Mouse (Mus musculus) forelimb bud, embryonic 11.5 days (tissue): ENCODE data around the gene Rgl2.
A peak's percentile ranks its signal among the peaks of the same experiment; 100 is the strongest.

ENCODE experiments used
- DNase-seq: peaks from one replicate; pipeline ENCODE4 v3.0.0-alpha.2; 2012; ENCODE audit warnings: low read depth, low spot score

Rgl2 gene

DNA sequence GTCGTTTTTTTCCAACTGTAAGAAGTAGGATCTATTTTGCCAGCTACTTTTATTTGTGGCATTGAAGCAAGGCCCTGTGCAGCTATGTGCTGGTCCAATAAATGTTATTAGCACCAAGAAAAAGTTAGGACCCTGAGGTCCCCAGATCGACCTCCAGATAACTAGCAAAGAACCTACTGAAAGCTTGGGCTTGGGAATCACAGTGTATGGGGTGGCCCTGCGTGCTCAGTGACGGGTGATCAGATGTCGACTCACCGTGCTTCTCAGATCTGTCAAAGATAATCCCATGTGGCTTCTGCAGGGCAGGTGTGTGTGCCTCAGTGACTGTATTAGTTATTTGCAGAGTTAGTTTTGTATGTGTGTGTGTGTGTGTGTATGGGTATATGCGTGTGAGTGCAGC is 8.0 kb upstream of the Rgl2 start:
- no peak for DNase-seq

DNA sequence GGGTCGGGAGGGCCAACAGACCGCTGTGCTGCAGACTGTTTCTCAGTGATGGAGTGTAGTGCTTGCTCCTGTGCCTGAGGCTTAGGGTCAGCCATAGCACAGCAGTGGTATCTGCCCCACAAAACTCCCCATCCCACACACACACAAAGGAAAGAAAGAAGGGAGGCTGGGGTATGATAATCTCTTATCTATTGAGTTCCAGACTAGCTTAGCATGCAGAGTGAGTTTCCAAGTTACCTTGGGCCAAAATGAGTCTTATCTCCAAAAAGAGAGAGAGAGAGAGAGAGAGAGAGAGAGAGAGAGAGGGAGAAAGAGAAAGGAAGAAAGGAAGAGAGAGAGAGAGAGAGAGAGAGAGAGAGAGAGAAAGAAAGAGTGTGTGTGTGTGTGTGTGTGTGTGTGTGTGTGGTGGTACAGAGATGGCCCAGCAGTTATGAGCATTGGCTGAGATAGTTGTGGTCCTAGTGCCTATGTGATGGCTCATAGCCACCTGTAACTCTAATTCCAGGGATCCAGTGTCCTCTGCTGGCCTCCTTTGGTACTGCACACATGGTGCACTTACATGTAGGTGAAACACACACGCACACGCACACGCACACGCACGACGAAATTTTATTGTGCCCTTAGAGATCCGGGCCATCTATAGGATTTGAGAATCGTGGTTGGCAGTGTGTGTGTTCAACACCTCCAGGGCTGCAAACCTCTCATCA is 4.6 kb upstream of the Rgl2 start:
- peak; percentile 61 for DNase-seq

DNA sequence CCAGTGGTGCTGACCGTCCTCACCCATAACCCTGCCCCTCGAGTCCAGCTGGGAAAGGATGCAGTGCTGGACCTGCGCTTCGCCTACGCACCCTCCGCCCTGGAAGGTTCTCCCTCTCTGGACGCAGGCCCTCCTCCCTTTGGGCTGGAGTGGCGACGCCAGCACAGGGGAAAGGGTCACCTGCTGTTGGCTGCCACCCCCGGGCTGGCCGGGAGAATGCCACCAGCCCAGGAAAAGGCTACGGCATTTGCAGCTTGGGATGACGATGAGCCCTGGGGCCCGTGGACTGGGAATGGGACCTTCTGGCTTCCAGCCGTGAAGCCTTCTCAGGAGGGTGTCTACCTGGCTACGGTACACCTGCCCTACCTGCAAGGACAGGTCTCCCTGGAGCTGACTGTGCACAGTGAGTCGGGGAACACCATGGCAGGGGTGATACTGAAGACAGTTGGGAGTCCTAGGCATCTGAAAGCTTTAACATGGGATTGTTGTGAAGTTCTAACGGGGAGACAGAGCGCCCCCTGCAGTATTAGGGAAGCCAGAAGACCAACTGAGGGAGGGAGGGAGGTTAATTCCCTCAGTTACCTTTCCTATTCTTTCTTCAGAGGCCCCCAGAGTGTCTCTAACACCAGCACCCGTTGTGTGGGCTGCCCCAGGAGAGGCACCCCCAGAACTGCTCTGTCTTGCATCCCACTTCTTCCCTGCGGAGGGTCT is 3.8 kb upstream of the Rgl2 start:
- DNase-seq: no peak

DNA sequence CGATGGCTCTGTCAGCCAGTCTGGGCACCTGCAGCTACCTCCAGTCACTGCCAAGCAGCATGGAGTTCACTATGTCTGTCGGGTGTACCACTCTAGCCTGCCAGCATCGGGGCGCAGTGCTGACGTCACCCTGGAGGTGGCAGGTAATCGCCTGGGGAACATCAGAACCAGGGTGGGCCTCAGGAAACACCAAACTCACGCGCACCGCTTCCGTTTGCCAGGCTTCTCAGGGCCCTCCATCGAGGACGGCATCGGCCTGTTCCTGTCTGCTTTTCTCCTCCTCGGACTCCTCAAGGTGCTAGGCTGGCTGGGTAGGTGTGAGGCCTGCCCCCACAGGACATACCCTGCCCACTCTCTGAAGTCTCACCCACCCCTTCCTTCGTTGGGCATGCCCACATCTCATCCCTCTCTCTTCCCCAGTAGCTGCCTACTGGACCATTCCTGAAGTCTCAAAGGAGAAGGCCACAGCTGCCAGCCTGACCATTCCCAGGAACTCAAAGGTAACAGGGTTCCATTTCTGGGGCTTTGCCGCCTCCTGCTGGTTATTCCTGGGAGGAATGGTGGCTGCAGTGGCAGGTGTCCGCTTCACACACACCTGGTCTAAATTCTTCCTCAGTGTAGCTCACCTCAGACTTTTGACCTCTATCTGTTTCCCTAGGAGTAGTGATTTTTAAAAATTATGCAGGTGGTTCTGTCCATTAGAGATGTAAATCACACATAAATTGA is 3.0 kb upstream of the Rgl2 start:
- DNase-seq: no peak

- no peak for DNase-seq
Measured at GRCm38 (mm10) chr17:33928251-33928947, 944 bp upstream of the Rgl2 start.

- DNase-seq: no peak
Measured at GRCm38 (mm10) chr17:33930280-33931158, 1.2 kb downstream of the Rgl2 start.

DNA sequence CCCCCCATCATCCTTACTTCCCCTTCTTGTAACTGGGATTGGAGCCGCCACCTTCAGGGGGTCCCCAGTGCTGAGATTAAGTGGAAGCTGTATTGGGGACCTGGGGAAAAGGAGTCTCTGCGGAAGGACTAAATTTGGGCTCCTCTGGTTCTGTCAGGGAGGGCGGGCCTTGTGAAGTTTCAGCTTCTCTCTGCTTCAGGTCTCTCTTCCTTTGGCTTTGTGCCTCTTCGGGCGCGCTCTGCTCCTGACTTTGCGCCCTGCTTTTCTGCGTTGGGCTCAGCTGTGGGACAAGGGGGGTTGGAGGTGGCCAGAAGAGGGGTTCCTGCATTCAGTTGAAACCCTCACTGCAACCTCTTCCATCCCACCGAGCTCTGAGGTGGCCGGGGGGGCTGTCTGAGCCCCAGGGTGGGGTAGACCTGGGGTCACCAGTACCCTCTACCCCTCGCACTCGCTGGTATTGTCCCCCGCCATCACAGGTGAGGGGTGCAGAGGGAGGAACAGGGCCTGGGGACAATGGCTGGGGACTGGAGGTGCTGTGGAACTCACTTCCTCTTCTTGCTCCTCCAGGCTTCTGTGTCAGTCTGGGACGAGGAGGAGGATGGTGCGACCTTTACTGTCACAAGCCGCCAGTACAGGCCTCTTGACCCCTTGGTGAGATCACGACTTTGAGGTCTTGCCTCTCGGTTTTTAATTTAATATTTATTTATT is 2.0 kb downstream of the Rgl2 start:
- DNase-seq: no peak

DNA sequence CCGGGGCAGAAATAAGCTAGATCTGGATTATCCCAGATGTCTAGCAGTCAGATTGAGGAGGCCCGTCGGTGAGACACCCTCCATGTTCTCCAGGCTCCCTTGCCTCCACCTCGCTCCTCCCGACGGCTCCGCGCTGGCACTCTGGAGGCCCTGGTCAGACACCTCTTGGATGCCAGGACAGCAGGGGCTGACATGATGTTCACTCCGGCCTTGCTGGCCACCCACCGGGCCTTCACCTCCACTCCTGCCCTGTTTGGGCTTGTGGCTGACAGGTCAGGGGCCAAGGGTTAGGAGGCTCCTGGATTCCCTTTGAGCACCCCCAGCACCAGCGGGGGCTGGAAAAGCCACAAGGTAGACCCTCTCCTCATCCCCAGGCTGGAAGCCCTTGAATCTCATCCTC is 2.6 kb downstream of the Rgl2 start:
- no peak for DNase-seq

GRCm38 (mm10) chr17:33932448-33932847 is 3.1 kb downstream of the Rgl2 start:
- no peak for DNase-seq

- DNase-seq: no peak
Measured at GRCm38 (mm10) chr17:33932970-33933369, 3.6 kb downstream of the Rgl2 start.

DNA sequence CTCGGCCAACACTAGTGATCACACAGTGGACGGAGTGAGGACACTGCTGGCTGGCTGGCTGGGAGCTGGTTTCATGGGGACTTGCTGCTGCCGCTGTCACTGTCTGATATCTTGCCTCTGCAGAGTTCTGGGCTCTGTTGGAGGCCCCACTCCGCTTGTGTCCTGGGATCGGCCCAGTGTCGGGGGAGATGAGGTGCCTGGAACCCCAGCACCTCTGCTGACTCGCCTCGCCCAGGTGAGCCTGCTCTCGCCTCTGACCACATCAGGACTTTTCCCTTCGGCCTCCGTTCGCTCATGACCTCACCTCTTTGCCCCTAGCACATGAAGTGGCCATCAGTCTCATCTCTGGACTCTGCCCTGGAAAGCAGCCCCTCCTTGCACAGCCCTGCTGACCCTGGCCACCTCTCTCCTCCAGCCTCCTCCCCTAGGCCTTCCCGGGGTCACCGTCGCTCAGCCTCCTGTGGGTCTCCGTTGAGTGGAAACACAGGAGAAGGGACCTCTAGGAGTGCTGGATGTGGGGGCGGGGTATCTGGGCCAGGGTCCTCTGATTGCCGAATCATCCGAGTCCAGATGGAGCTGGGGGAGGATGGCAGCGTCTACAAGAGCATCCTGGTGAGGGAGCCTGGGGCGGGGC is 6.2 kb downstream of the Rgl2 start:
- no peak for DNase-seq

DNA sequence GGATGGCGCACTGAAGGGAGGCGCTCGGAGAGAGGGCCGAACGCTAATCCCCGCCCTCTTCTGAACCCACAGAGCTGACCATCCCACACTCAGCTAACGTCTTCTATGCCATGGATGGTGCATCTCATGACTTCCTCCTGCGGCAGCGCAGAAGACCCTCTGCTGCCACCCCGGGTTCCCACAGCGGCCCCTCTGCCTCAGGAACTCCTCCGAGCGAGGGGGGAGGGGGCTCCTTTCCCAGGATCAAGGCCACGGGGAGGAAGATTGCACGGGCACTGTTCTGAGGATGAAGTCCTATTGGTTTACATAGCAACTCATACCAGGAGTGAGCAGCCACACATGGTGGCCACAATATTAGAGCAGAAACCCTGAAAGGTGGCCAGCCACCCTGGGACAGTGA is 7.7 kb downstream of the Rgl2 start:
- DNase-seq: no peak

DNA sequence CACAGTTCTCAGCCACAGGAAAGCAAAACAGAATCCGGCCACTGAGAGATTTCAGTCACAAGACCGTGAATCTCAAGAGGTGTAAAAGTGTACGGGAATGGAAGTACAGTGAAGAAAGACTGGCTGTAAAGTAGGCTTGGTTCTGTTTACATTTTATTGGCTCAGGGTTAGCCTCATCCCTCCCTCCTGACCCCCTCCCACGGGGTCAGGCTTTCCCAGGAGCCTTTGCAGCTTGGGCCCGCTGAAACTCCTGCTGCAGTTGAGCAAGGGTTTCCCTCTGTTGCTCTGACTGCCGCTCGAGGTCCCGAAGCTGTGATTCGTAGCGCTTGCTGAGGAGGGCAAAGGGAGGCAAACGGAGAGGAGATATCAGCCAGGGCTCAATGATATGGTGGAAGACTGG is 9.4 kb downstream of the Rgl2 start:
- DNase-seq: no peak

GRCm38 (mm10) chr17:33940206-33940805 is 11.0 kb downstream of the Rgl2 start, which contains the start of the genes Pfdn6 and Wdr46:
TSS of gene Pfdn6 (minus strand) at chr17:33940343.
TSS of gene Wdr46 (plus strand) at chr17:33940660.
- DNase-seq: peak; percentile 90

DNA sequence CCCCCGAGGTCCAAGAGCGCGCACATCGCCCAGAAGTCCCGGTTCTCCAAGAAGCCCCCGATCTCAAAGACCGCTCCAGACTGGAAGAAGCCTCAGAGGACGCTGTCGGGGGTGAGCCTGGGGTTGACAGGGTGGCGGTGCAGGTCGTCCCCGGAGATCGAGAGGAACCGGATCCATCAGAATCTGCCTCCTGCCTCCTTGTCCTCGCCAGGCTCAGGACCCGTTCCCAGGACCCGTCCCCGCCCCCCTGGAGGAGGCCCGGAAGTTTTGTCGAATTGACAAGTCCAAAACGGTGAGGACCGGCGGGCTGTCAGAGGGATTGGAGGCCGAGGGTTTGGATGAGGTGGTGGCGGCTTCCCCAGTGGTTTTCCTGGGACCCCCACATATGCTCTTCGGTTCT is 11.6 kb downstream of the Rgl2 start:
- DNase-seq: no peak

DNA sequence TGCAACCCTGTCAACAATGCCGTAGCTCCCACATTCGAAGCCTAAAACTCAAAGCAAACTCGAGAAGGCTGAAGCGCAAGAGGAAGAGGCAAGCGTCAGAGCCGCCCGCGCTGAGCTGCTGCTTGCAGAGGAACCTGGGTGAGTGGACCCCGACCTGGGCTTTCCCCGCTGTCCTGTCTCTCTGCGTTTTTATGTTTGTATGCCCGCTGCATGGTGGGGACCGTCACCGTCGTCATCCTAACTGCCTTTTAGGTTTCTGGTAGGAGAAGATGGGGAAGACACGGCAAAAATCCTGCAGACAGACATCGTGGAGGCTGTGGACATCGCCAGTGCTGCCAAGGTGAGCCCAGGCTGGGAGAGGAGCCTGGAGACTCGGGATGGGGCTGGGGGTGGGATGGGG is 12.0 kb downstream of the Rgl2 start:
- DNase-seq: no peak

DNA sequence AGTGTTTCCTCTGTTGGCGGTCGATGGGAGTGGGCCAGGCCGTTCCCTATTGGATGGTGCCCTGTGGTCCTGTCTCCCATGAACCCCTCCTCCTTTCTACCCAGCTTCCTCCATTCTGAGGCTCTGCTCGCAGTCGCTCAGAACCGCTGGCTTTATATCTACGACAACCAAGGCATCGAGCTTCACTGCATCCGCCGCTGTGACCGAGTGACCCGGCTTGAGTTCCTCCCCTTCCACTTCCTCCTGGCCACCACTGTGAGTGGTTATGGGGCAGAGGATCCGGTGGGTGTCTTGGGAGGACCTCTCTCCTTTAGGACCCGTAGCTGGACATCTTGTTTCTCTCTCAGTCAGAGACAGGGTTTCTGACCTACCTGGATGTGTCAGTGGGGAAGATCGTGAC is 14.1 kb downstream of the Rgl2 start:
- no peak for DNase-seq

GRCm38 (mm10) chr17:33947430-33948089 is 18.2 kb downstream of the Rgl2 start:
- DNase-seq: no peak
